Mouse (Mus musculus): ENCODE data around the gene Nt5c3. TPM values are rescaled to one million over a fixed set of nuclear protein-coding genes. Genes with fewer than 3 reads are reported as not detected.
A peak's percentile ranks its signal among the peaks of the same experiment; 100 is the strongest.

Nt5c3 gene
- total and polyA plus RNA-seq, 3 experiments: 16.9 to 75.5 (median 62.4) TPM

DNA sequence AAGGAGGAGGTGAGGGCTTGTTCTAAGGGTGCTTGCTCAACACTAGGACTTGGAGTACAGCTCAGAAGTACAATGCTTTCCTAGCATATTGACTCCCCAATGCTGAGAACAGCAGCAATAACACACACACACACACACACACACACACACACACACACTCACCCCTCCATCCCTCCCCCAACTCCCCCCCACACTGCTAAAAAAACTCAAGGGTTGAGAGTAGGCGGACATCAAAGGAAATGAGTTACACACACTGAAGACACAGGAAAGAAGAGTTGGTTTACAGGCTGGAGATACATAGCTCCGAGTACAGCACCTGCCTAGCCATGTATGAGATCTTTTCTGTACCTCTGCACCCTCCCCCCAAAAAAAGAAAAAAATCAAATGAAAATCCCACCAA lies 7.5 kb downstream of the Nt5c3 start:
- Histone ChIP-seq H3K36me3 (ENCODE audit: control insufficient read depth, insufficient read depth, low read length) (peaks cover 4% of the 10 kb centered on the region), H3K27me3 (ENCODE audit: control insufficient read depth, insufficient read depth, low read length) (no peaks in the 10 kb centered on the region), H3K27ac (no peak overlapping the region), H3K9ac (ENCODE audit: low read depth, low read length) (no peak overlapping the region), H3K4me3 (no peak overlapping the region), H3K4me1 (ENCODE audit: control insufficient read depth, insufficient read depth, low read length) (peaks cover 10% of the 10 kb centered on the region), H3K79me2 (replicated peaks; ENCODE audit: control insufficient read depth, insufficient read depth, low read length) (peaks cover 4% of the 10 kb centered on the region)
- 59% methylated on average over 2 of the region's 2 CpGs for WGBS
- DNase-seq: no peak
- intact Hi-C loops (cut with DNase I): no loop called here
- no peak for TF ChIP-seq POLR2A (IDR thresholded peaks at IDR 0.05; ENCODE audit: insufficient read depth, low read depth, low read length)

DNA sequence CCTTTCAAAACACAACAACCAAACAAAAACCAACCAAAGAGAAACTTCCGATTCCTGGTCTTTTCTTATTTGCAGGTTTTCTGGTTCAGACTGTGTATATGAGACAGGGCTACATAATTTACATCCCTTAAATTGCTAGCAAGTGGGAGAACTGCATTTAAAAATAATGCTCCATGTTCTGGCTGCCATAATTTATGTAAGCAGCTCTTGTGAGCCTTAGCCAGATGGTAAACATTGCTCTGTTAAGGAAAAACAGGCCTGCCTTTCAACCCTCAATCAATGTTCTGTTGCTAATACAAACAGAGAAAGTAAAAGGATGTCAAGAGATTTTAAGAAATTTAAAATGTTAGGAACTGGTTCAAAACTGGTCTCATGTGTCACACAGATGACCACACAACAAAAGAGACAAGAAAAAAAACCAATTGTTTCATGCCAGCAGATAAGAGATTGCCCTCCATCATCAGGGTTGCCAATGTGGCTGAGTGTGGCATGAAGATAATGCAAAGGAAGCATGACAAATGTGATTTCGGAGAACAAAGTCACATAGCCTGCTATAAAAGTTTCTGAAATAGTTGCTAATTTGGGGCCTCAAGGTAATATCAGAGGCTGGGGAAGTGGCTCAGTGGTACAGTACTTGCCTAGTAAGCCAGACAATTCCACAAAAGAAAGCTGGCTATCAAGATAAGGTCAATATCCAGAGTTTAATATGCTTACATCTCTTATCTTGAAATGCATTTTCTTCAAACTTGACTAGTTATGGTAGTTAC lies 10.5 kb downstream of the Nt5c3 start:
- TF ChIP-seq CTCF (IDR thresholded peaks at IDR 0.05) (no peak), EP300 (IDR thresholded peaks at IDR 0.05; ENCODE audit: insufficient read depth, low read depth, low read length) (no peak), POLR2A (IDR thresholded peaks at IDR 0.05; ENCODE audit: insufficient read depth, low read depth, low read length) (no peak)
- no peak for DNase-seq
- peaks cover 2% of the 10 kb centered on the region for H3K79me2 ChIP-seq (replicated peaks; ENCODE audit: control insufficient read depth, insufficient read depth, low read length)
- no peak overlapping the region for H3K27ac ChIP-seq
- peaks cover 2% of the 10 kb centered on the region for H3K36me3 ChIP-seq (ENCODE audit: control insufficient read depth, insufficient read depth, low read length)
- no peak overlapping the region for H3K4me3 ChIP-seq
- WGBS: 64% methylated on average over 2 of the region's 2 CpGs
- H3K4me1 ChIP-seq (ENCODE audit: control insufficient read depth, insufficient read depth, low read length): peaks cover 6% of the 10 kb centered on the region; the same call in 1 of the 2 replicates
- no peaks in the 10 kb centered on the region for H3K27me3 ChIP-seq (ENCODE audit: control insufficient read depth, insufficient read depth, low read length)
- intact Hi-C loops (cut with DNase I): no loop called here
- no peak overlapping the region for H3K9ac ChIP-seq (ENCODE audit: low read depth, low read length)

DNA sequence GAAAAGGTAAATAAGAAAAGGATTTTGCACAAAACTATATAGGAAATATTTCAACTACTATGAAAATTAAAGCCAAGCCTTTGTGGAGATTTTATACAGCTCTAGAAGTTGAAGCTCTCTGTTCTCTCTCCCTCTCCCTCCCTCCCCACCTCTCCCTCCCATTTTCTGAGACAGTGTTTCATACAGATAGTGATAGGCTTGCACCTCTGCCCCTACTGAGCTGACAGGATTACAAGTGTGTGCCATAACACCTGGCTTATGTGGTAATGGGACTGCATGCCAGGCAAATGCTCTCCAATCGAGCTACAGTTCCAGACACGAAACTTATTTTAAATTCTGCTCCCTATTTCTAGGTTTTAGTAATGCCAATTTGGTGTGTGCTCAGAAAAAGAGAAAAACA lies 12.8 kb downstream of the Nt5c3 start:
- H3K36me3 ChIP-seq (ENCODE audit: control insufficient read depth, insufficient read depth, low read length): peaks cover 2% of the 10 kb centered on the region
- no peak overlapping the region for H3K27ac ChIP-seq
- H3K27me3 ChIP-seq (ENCODE audit: control insufficient read depth, insufficient read depth, low read length): no peaks in the 10 kb centered on the region
- H3K9ac ChIP-seq (ENCODE audit: low read depth, low read length): no peak overlapping the region
- H3K4me3 ChIP-seq: no peak overlapping the region
- TF ChIP-seq EP300 (IDR thresholded peaks at IDR 0.05; ENCODE audit: insufficient read depth, low read depth, low read length) (no peak), POLR2A (IDR thresholded peaks at IDR 0.05; ENCODE audit: insufficient read depth, low read depth, low read length) (no peak), CTCF (IDR thresholded peaks at IDR 0.05) (no peak)
- H3K4me1 ChIP-seq (ENCODE audit: control insufficient read depth, insufficient read depth, low read length): no peaks in the 10 kb centered on the region; the same call in 1 of the 2 replicates
- H3K79me2 ChIP-seq (replicated peaks; ENCODE audit: control insufficient read depth, insufficient read depth, low read length): peaks cover 2% of the 10 kb centered on the region
- DNase-seq: no peak
- intact Hi-C loops (cut with DNase I): no loop called here
- WGBS: 77% methylated on average over 2 of the region's 2 CpGs

DNA sequence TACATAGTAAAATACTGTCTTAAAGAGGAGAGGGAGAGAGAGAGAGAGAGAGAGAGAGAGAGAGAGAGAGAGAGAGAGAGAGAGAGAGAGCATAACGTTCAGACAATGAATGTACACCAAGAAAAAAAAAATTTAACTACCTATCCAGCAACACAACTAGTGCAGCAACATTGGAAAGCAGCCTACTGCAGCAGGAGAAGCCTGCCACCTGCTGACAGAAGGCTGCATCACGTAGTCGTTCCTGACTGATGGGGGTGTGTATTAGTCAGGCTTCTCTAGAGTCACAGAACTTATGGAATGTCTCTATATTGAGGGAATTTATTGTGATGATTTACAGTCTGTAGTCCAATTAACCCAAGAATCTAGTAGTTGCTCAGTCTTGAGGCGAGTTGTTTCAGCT lies 14.8 kb downstream of the Nt5c3 start:
- H3K27ac ChIP-seq: no peak overlapping the region
- H3K4me3 ChIP-seq: no peak overlapping the region
- no peak for TF ChIP-seq POLR2A (IDR thresholded peaks at IDR 0.05; ENCODE audit: insufficient read depth, low read depth, low read length)
- TF ChIP-seq CTCF (IDR thresholded peaks at IDR 0.05): peak; percentile 88
- TF ChIP-seq EP300 (IDR thresholded peaks at IDR 0.05; ENCODE audit: insufficient read depth, low read depth, low read length): peak; percentile 86
- H3K36me3 ChIP-seq (ENCODE audit: control insufficient read depth, insufficient read depth, low read length): peaks cover 2% of the 10 kb centered on the region; the same call in 1 of the 2 replicates
- no peaks in the 10 kb centered on the region for H3K27me3 ChIP-seq (ENCODE audit: control insufficient read depth, insufficient read depth, low read length)
- WGBS: 7% methylated on average over 4 of the region's 4 CpGs
- H3K79me2 ChIP-seq (replicated peaks; ENCODE audit: control insufficient read depth, insufficient read depth, low read length): no peaks in the 10 kb centered on the region; the same call in none of the 2 replicates
- H3K4me1 ChIP-seq (ENCODE audit: control insufficient read depth, insufficient read depth, low read length): peaks cover 1% of the 10 kb centered on the region; the same call in 1 of the 2 replicates
- intact Hi-C loops (cut with DNase I): loop anchor here (1.0 to 5.0 kb wide), 2 partner anchors 57 to 101 kb away; no protein-coding TSS in a partner anchor
- H3K9ac ChIP-seq (ENCODE audit: low read depth, low read length): no peak overlapping the region
- DNase-seq: peak; percentile 63 to 79

DNA sequence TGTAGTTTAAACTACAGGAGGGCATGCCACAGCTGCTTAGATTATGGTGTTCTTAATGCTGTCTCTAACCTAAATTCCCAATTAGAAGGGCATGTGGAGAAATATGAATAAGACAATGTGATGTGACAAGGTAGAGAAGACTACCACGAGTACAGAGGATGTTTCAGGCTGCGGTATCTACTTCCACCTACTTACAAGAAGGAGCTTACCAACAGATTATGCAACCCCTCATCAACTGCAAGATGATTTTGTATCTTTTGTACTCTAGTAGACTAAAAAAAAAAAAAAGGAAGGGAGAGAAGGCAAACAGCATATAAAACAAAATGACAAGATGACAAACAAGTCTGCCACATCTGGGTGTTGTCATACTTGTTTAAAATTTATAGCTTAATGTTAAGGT lies 15.3 kb downstream of the Nt5c3 start:
- no peak for DNase-seq
- H3K79me2 ChIP-seq (replicated peaks; ENCODE audit: control insufficient read depth, insufficient read depth, low read length): no peaks in the 10 kb centered on the region; the same call in none of the 2 replicates
- no peak overlapping the region for H3K9ac ChIP-seq (ENCODE audit: low read depth, low read length)
- TF ChIP-seq CTCF (IDR thresholded peaks at IDR 0.05) (no peak), POLR2A (IDR thresholded peaks at IDR 0.05; ENCODE audit: insufficient read depth, low read depth, low read length) (no peak), EP300 (IDR thresholded peaks at IDR 0.05; ENCODE audit: insufficient read depth, low read depth, low read length) (no peak)
- no peaks in the 10 kb centered on the region; the same call in 1 of the 2 replicates for H3K36me3 ChIP-seq (ENCODE audit: control insufficient read depth, insufficient read depth, low read length)
- WGBS: 86% methylated on average over 2 of the region's 2 CpGs
- H3K27ac ChIP-seq: no peak overlapping the region
- H3K4me1 ChIP-seq (ENCODE audit: control insufficient read depth, insufficient read depth, low read length): peaks cover 3% of the 10 kb centered on the region
- no peak overlapping the region for H3K4me3 ChIP-seq
- no peaks in the 10 kb centered on the region for H3K27me3 ChIP-seq (ENCODE audit: control insufficient read depth, insufficient read depth, low read length)
- intact Hi-C loops (cut with DNase I): loop anchor here (5.0 kb wide), 1 partner anchor 56 kb away; no protein-coding TSS in a partner anchor

DNA sequence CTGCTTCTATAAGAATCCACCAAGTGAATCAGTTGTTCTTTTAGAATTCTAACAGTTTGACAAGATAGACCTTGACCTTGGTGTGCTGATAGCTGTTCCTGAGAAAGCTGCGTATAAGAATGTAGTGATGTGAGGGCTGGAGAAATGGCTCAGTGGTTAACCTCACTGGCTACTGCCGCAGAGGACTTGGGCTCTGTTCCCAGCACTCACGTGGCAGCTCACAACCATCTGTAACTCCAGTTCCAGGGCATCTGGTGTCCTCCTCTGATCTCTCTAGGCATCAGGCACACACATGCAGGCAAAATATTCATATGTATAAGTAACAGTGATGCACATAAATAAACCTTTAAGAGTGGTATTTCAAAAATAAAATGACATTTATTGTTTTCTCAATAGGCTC lies 15.8 kb downstream of the Nt5c3 start:
- Histone ChIP-seq H3K27me3 (ENCODE audit: control insufficient read depth, insufficient read depth, low read length) (no peaks in the 10 kb centered on the region), H3K9ac (ENCODE audit: low read depth, low read length) (no peak overlapping the region), H3K4me1 (ENCODE audit: control insufficient read depth, insufficient read depth, low read length) (peaks cover 3% of the 10 kb centered on the region), H3K79me2 (replicated peaks; ENCODE audit: control insufficient read depth, insufficient read depth, low read length) (no peaks in the 10 kb centered on the region; the same call in none of the 2 replicates), H3K4me3 (no peak overlapping the region), H3K27ac (no peak overlapping the region), H3K36me3 (ENCODE audit: control insufficient read depth, insufficient read depth, low read length) (no peaks in the 10 kb centered on the region; the same call in 1 of the 2 replicates)
- TF ChIP-seq POLR2A (IDR thresholded peaks at IDR 0.05; ENCODE audit: insufficient read depth, low read depth, low read length) (no peak), CTCF (IDR thresholded peaks at IDR 0.05) (no peak), EP300 (IDR thresholded peaks at IDR 0.05; ENCODE audit: insufficient read depth, low read depth, low read length) (no peak)
- no peak for DNase-seq
- intact Hi-C loops (cut with DNase I): loop anchor here (5.0 kb wide), 1 partner anchor 56 kb away; no protein-coding TSS in a partner anchor
- WGBS: 69% methylated on average over 3 of the region's 3 CpGs

Measured in heart, adult 2 months (tissue).